Mouse (Mus musculus) cortical plate, adult 2 months (tissue): ENCODE results near the gene Tmem62.

Source experiments
- CTCF ChIP-seq: fragments of 200-500 bp; IDR thresholded peaks from 2 replicates; pipeline ENCODE4 v1.5.1; 2011; ENCODE audit warnings: mild to moderate bottlenecking, control low read depth, low read length; ENCODE audit not compliant: insufficient read depth; ENCODE audit errors: extremely low read depth
- POLR2A ChIP-seq: fragments of 200-500 bp; IDR thresholded peaks from 2 replicates; pipeline ENCODE4 v1.6.1; 2011; ENCODE audit warnings: mild to moderate bottlenecking, low read length, control low read depth; ENCODE audit not compliant: insufficient read depth; ENCODE audit errors: extremely low read depth

GRCm38 (mm10) chr2:120985241-120985640 is 8.4 kb downstream of the Tmem62 start:
- no peak for TF ChIP-seq POLR2A
- TF ChIP-seq CTCF = no peak
